Mouse (Mus musculus): ENCODE measurements at regions not wholly inside any gene's neighbourhood (a gene's known extent, or its start where the extent isn't known, plus 50 kb on each side); places are given as distances from the start of the nearest gene placed in this dataset.
A peak's percentile ranks its signal among the peaks of the same experiment; 100 is the strongest.

DNA sequence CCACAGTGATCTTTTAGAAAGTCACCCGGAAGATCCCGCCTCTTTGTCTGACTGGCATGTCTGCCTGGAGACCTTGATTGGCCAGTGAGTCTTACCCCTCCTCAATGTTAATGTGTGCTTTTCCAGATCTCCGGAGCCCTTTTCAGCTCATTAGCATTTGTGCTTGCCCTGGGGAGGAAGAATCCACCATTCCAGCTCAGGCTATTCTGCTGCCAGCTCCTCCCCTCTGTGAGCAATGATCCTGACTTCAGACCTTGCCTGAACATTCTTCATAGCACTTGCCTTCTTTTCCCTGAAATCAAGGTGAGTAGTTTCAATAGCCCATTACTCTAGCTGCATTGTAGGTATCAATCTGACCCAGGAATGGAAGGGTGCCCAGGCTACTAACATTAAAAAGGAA is 102.2 kb upstream of the Gm10767 start:
- DNase-seq (ENCODE audit: low read depth, low spot score), result peak; percentile 84

- DNase-seq (ENCODE audit: low read depth, low spot score), result peak; percentile 89
Observed at GRCm38 (mm10) chr13:66807661-66808060, 97.1 kb upstream of the Gm10767 start.

All from ZHBTc4 (cell line).